Mouse (Mus musculus) kidney, postnatal 25 days (tissue): ENCODE measurements around the gene Manbal.
"Not testable (repeated sequence)": the region's sequence is repeated elsewhere in the genome, so short reads cannot be mapped to it uniquely, and the experiment has no call there.

Experiments
- DNase-seq, 2 experiments: peaks; one replicate each; pipeline ENCODE4 v3.0.0; 2021; ENCODE audit warnings: mixed read lengths in 2 of 2

The Manbal gene

DNA sequence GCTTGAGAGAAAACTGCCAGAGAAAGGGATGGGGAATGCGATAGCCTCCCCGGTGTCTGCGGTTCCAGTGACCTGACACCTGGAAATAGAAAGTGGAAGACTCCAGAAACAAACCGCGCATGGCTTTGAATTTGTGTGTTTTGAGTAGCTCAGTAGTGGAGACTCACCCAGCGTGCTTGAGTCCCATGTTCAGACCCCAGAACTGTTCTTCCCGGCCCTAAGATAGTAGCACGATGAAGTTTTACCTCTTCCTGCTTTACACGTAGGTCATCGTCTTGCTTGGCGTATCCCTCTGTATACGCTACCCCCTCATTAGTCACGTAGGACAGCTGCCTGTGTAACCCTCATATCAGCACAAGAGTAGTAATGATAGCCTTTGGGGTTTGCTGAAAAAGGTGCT, 597 bp downstream of the Manbal start:
- peak in 1 of 2 experiments; percentile 10 for DNase-seq

DNA sequence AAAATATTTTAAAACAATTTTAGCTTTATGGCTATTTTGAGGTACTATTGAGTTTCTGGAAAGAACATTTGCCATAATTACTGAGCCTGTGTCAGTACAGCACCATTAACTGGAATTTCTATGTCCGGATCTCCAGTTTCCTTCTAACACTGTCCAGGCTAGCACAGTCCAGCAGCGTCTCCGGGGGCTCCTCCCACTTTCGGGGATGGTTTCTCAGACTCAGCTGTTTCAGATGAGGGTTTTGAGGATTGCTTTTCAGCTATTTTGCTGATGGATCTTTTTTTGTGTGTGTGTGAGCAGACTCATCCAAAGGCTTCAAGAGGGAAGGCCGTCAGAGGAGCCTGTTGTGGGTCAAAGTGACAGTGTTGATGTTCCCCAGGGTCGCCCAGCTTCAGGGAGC, 4.3 kb downstream of the Manbal start:
- DNase-seq = peak in 1 of 2 experiments; percentile 44

DNA sequence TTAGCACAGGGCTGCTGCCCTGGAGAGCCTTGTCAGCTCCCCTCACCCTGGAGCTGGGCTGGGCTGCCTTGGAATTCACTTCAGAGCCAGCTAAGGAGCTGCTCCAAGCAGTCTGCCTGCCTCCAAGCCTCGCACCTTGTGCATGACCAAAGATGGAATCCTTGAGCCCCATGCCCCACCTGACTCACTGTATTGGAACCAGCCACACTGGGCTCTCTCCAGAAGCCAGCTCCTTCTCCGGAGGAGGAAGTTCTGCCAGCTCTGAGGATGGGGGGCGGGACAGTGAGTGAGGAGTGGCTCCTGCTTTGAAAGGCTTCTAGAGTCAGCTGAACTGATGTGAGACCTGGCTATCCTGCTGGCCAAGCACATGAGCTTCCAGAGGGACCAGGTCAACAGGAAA, 6.3 kb downstream of the Manbal start:
- no peak for DNase-seq

- DNase-seq = no peak
Observed at GRCm38 (mm10) chr2:157375051-157375450, 7.7 kb downstream of the Manbal start.

DNA sequence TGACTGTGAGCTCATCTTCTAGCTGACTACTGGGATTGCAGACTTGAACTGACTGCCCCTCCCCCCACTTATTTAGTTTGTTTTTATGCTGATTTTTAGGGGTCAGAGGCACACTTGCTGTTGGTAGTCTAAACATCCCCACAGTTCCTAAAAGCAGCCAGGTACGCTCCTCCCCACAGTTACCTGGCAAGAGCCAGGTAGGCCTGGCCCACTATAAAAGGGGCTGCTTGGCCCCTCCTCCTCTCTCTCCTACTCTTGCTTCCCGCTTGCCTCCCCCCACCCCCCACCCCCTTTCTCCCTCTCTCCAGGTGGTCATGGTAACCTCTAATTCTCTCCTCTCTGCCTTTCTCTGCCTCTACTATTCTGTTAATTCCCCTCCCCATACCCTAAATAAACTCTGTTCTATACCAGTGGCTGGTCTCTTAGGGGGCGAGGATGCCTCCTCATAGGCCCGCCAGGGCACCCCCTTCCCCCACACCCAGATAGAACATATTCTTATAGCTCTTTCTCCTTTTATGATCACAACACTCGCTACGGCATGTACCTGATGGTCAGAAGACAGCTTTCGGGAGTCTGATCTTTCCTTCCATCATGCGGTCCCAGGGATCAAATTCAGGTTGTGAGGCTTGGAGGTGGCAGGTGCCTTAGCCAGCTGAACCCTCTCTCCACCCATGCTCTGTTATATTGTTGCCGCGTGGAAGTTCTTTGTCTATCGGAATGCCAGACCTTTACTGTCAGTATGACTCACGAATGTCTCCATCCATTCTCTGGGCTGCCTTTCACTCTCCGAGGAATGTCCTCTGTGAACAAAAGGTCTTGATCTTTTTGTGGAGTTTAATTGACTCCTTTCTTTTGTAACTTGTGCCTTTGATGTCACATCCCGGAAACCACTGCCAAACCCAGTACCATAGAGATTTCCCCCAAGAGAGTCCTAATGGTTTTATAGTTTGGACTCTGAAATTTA, 8.7 kb downstream of the Manbal start:
- DNase-seq = no peak

DNA sequence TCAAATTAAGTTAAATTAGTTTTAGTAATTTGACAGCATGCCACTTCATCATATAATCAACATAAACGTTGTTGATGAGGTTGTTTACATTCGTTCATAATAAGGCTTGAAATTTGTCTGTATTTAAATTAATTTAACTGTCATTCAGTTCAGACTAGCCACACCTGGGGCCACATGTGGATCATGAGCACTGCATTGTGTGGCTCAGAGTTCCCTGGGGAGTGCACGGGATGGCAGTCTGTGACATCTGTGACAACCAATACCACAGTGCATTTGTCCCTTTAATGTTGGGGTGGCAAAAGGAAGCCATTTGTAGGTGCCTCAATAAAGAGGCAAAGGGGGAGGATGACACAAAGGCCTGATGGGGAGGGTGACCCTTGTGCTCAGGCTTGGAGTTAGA, 9.6 kb downstream of the Manbal start:
- no peak for DNase-seq

DNA sequence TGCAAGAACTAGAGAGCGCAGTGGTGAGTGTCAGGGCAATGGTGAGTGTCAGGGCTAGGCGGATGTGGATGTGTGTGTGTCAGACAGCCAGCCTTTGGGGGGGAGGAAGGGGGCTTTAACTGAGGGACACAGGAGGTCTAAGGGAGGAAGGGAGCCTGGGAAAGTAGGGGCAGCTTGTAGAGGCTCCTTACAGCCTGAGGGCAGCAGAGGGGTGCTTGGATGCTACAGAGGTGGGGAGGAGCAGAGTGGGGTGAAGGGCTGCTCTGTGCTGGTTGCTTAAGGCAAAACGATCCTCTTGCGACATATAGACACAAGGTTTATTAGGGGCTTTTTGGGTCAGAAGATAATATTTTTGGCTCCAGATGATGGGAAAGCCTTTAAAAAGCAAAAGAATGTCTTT, 17.4 kb downstream of the Manbal start:
- DNase-seq = no peak

- not testable (repeated sequence) for DNase-seq
Observed at GRCm38 (mm10) chr2:157388901-157389590, 21.7 kb downstream of the Manbal start.

- no peak for DNase-seq
Observed at GRCm38 (mm10) chr2:157389591-157389921, 22.2 kb downstream of the Manbal start.

DNA sequence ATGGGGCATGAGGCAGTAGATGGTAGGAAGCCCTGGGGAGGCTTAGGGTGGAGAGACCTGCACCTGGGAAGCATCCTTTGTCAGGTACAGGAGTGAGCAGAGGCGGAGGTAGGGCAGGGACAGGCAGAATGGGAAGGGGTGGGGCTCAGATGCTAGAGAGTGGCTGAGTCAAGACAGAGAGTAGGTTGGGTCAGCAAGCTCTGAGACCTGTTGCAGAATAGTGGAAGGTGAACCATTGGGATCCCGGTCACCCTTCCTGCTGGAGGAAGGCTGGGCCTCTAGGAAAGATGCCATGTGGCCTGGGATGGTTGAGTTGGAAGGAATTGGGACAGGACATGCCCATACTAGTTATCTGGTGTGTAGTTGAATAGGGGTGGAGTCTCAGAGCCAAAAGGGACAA, 24.9 kb downstream of the Manbal start:
- no peak for DNase-seq

GRCm38 (mm10) chr2:157393549-157393948, 26.2 kb downstream of the Manbal start:
- DNase-seq = no peak

DNA sequence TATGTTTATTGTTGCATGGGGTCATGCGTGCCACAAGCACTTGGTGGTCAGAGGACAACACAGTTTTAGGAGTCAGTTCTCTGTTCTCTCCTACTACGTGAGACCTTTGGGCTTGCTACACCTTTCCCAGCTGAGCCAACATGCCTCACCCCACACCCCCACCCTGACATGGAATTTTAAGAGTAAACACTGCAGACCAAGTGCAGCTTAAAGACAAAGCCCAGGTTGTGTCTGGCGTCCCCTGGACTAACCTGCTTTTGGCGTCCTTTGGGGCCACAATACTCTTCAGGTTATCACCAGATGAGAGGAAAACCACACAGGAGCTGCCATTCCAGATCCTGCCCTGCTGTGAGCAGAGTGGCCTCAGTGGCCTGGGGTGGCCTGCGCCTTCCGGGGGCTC, 27.5 kb downstream of the Manbal start:
- DNase-seq = no peak

GRCm38 (mm10) chr2:157395371-157395770, 28.0 kb downstream of the Manbal start:
- DNase-seq = no peak

DNA sequence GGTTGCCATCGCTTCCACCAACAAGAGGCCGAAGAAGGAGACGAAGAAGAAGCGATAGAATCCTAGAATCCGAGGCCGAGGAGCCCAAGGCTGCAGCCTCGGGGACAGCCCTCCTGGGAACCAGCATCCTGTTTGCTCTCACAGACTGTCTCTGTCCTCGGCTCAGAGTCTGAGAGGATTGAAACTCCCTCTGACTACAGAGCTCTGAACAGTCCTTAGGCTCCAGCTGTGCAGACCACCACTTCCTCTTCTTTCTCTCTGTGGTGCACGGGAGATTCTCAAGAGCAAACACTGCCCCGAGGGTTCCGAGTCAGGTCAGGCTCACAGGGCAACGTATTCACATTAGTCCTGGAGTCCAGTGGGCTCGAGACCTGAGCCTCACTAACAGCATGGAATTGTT, 28.6 kb downstream of the Manbal start:
- no peak for DNase-seq

GRCm38 (mm10) chr2:157397376-157397775, 30.0 kb downstream of the Manbal start:
- no peak for DNase-seq

GRCm38 (mm10) chr2:157398539-157398938, 31.1 kb downstream of the Manbal start:
- DNase-seq = no peak

GRCm38 (mm10) chr2:157399797-157400196, 32.4 kb downstream of the Manbal start:
- DNase-seq = no peak

- DNase-seq = no peak
Observed at GRCm38 (mm10) chr2:157400491-157400890, 33.1 kb downstream of the Manbal start.

- no peak for DNase-seq
Observed at GRCm38 (mm10) chr2:157401261-157401660, 33.9 kb downstream of the Manbal start.

GRCm38 (mm10) chr2:157407596-157407995, 40.2 kb downstream of the Manbal start:
- peak in 1 of 2 experiments; percentile 17 for DNase-seq

DNA sequence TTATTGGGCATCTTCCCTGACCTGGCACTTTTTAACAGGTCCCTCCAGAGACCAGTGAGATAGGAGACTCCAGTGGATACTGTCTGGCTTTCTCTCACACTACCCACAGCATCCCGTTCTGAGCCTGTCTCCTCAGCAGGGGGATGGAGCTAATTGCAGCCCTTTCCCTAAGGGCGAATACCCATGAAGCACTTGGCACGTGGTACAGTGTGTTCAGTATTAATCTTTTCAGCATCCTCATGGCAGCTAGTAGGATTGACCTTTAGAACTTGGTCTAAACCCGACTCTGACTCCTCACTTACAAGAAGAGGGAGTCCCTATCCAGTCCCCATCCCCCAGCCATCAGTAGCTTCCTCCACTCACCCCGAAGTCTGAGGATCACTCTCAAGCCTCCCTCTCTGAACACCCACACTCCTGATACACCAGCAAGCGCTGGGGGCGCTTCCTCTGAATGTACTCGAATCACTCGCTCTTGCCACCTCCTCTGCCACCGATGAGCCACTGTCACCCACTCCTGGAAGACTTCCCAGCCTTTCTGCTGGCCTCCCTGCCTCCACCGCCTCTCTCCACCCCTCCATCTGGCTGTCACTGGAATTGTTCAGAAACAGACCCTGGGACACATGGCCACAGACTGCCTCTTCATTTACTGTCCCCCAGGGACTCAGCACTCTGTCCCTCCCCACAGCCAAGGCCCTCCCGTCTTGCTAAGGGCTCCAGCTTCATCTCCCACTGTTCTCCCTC, 42.6 kb downstream of the Manbal start:
- DNase-seq = no peak

DNA sequence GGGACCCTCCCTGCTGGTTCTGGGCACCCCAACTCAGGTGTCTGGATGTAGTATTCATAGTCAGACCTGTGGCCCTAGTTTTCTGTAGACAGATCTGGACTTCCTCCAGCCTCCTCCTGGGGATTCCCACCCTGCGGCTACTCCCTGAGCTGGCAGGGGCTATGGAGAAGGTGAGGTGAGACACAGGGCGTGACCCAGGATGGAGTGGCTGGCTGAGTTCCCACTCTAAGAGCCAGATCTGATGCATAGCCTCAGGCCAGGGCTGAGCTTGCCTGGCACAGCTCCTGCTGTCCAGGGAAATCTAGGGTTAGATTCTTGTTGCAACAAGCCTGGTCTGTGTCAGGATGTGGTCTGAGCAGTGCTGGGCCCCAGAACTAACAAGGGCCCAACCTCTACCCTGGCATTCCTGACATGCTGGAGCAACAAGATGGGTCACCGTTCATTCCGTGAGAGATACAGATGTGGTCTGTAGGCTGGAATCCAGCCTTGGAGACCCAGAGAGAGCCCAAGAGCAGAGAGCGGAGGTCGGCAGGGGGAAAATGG, 43.8 kb downstream of the Manbal start:
- no peak for DNase-seq

- DNase-seq = no peak
Observed at GRCm38 (mm10) chr2:157412497-157412896, 45.1 kb downstream of the Manbal start.
